Comparison of ENCODE assay signal across 21 mouse cellular contexts in the genomic region with DNA sequence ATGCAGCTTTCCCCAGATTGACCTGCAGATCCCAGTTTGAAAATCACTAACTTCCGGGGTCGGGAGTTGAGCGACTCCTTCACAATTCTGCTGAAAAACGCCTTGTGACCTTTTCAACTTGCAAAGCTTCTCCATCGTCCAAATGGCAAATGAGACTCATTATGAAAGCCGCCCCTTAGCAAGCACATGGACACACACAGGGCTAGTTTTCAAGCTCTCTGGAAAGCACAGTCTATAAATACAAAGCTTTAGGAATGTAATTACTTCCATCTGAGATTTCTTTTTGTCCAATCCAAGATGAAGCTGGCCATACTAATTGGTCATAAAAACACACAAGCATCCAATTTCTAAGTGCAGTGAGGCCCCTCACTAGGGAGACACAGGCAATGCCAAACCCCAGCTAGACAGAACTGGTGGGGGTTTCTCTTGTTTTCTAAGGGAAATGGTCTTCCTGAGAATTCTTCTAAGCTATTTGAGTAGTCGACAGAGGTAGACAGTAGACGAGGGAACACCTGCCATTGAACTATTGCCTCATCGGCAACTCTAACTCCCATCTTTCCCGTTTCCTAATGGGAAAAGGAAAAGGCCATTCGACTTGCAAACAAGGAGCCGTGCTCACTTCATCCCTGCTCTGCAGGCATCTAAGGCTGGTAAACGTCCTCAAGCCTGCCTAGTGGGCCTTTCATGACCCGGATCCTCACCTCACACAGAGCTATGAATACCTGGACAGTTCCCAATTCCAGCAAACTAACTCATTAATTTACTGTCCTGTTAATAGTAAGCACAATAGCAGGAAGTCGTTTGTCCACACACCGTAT. TPM values are rescaled to one million over a fixed set of nuclear protein-coding genes. Genes with fewer than 3 reads are reported as not detected.
A peak's percentile ranks its signal among the peaks of the same experiment; 100 is the strongest.
DNase-seq lines count a peak whose midpoint lies in the region; ATAC-seq and TF ChIP-seq lines count a peak whose summit lies in the region.
"Had no signal": no experiment of that assay in that cellular context is flagged by ENCODE, and none has a peak within 500 bp of the region (broad histone marks: within the 10 kb centered on the region; RNA-seq: fewer than 3 reads in every experiment).

No protein-coding gene starts in this region.

- no peak for TF ChIP-seq POLR2A in brain, embryonic 14.5 days (IDR thresholded peaks at IDR 0.05; ENCODE audit: borderline replicate concordance, extremely low read depth, insufficient read depth, insufficient read length, poor library complexity, severe bottlenecking)

- H3K9me3 ChIP-seq in heart, embryonic 11.5 days (replicated peaks; ENCODE audit: control insufficient read depth, low read length) = no peaks in the 10 kb centered on the region
- H3K9me3 ChIP-seq in limb, embryonic 12.5 days = no peaks in the 10 kb centered on the region
- H3K9me3 ChIP-seq: forebrain, embryonic 12.5 days; hindbrain, embryonic 15.5 days; lung, embryonic 15.5 days had no signal

- H3K4me2 ChIP-seq in heart, embryonic 11.5 days = no peak overlapping the region
- H3K4me2 ChIP-seq in limb, embryonic 12.5 days = peak overlapping the region; percentile 22; the same call in 1 of the 2 replicates
- H3K4me2 ChIP-seq: forebrain, embryonic 12.5 days; hindbrain, embryonic 15.5 days; lung, embryonic 15.5 days had no signal

- 79% methylated on average over 16 of the region's 16 CpGs for WGBS in heart, embryonic 11.5 days (ENCODE audit: insufficient replicate concordance)
- 22% methylated on average over 16 of the region's 16 CpGs for WGBS in limb, embryonic 12.5 days

- intact Hi-C loops in left cerebral cortex, adult 2 months (cut with DNase I) = no loop called here

- H3K4me1 ChIP-seq in heart, embryonic 11.5 days (ENCODE audit: control insufficient read depth, insufficient read depth, low read length) = no peaks in the 10 kb centered on the region
- peaks cover 21% of the 10 kb centered on the region for H3K4me1 ChIP-seq in limb, embryonic 12.5 days (replicated peaks)
- H3K4me1 ChIP-seq: hindbrain, embryonic 15.5 days; lung, embryonic 15.5 days had no signal

- H3K27me3 ChIP-seq in heart, embryonic 11.5 days (ENCODE audit: control insufficient read depth, insufficient read depth, low read length) = no peaks in the 10 kb centered on the region; the same call in 1 of the 2 replicates
- H3K27me3 ChIP-seq in limb, embryonic 12.5 days = no peaks in the 10 kb centered on the region
- H3K27me3 ChIP-seq: forebrain, embryonic 12.5 days; hindbrain, embryonic 15.5 days; lung, embryonic 15.5 days had no signal

- ATAC-seq in heart, embryonic 11.5 days (replicated peaks; ENCODE audit: insufficient number of reproducible peaks, low FRiP score, low TSS enrichment) = no peak
- ATAC-seq in erythroid progenitor cell, adult 5-6 weeks (replicated peaks; ENCODE audit: low FRiP score, poor library complexity, severe bottlenecking) = 0 out of 2 replicates have a peak, but pooled peaks have one; percentile 42
- peak; percentile 95 for ATAC-seq in limb, embryonic 12.5 days (ENCODE audit: insufficient number of reproducible peaks, insufficient read depth, low FRiP score, low TSS enrichment, low read depth)

- H3K9ac ChIP-seq in heart, embryonic 11.5 days (ENCODE audit: low read depth, low read length) = no peak overlapping the region
- no peak overlapping the region for H3K9ac ChIP-seq in limb, embryonic 12.5 days (replicated peaks)
- H3K9ac ChIP-seq: forebrain, embryonic 12.5 days; hindbrain, embryonic 15.5 days; lung, embryonic 15.5 days had no signal

- H3K27ac ChIP-seq in heart, embryonic 11.5 days (ENCODE audit: low read depth, low read length) = no peak overlapping the region
- peak overlapping the region; percentile 84 for H3K27ac ChIP-seq in limb, embryonic 12.5 days
- H3K27ac ChIP-seq in left cerebral cortex, adult 2 months = no peak overlapping the region
- H3K27ac ChIP-seq: forebrain, embryonic 12.5 days; hindbrain, embryonic 15.5 days; lung, embryonic 15.5 days had no signal

- no peak overlapping the region for H3K4me3 ChIP-seq in heart, embryonic 11.5 days (ENCODE audit: low read depth, low read length)
- H3K4me3 ChIP-seq in limb, embryonic 12.5 days (replicated peaks) = no peak overlapping the region
- no peak overlapping the region for H3K4me3 ChIP-seq in left cerebral cortex, adult 2 months
- H3K4me3 ChIP-seq: forebrain, embryonic 12.5 days; hindbrain, embryonic 15.5 days; lung, embryonic 15.5 days had no signal

- H3K36me3 ChIP-seq in heart, embryonic 11.5 days (ENCODE audit: control insufficient read depth, insufficient read depth, low read length) = no peaks in the 10 kb centered on the region
- H3K36me3 ChIP-seq in limb, embryonic 12.5 days = no peaks in the 10 kb centered on the region
- H3K36me3 ChIP-seq: forebrain, embryonic 12.5 days; hindbrain, embryonic 15.5 days; lung, embryonic 15.5 days had no signal

- TF ChIP-seq CTCF in brain, embryonic 14.5 days (IDR thresholded peaks at IDR 0.05; ENCODE audit: borderline replicate concordance, extremely low read depth, insufficient read depth, insufficient read length) = no peak
- no peak for TF ChIP-seq CTCF in left cerebral cortex, adult 2 months (IDR thresholded peaks at IDR 0.05)

- peak; percentile 52 for DNase-seq in heart, adult 11 months
- DNase-seq in brain, embryonic 14.5 days (ENCODE audit: low read depth) = peak; percentile 26
- no peak for DNase-seq in left cerebral cortex, adult 2 months (ENCODE audit: extremely low spot score in 1 of 2, low spot score in 2 of 2)
- DNase-seq in spleen, postnatal 10 days (ENCODE audit: low spot score in 2 of 2) = no peak
- DNase-seq: adrenal gland, adult 2 months; B cell, adult 2 months; cerebellum, adult 18-20 months; gastrocnemius, postnatal 14 days; heart, postnatal 14 days; midbrain, embryonic 14.5 days; right cerebral cortex, postnatal 14 days; thymus, postnatal 4 days had no signal

RNA-seq across cellular contexts. Expression of gene Ttc23l, which starts 18.0 kb away (rescaled TPM):
- not detected in 2 replicates for polyA plus RNA-seq in heart, embryonic 11.5 days (2014; fragmentation: Nextera tagmentation; extraction: Ambion mirVana)
- not detected in 2 replicates for polyA plus RNA-seq in brain, embryonic 14.5 days (2012; rRNA removed)
- not detected in 2 replicates for total RNA-seq in erythroid progenitor cell, adult 5-6 weeks (2015; ENCODE audit: low replicate concordance)
- not detected in 2 replicates for total RNA-seq in erythroid progenitor cell, adult 5-6 weeks (2017; ENCODE audit: low replicate concordance)
- not detected in 2 replicates for polyA plus RNA-seq in limb, embryonic 12.5 days (2016; fragmentation: Nextera tagmentation; extraction: Ambion mirVana)
- total RNA-seq in left cerebral cortex, adult 2 months (2021) = not detected
- total RNA-seq: adrenal gland, adult 2 months; common myeloid progenitor, adult 5-6 weeks; gastrocnemius, postnatal 14 days; heart, postnatal 14 days; liver, adult 2 months; megakaryocyte progenitor cell, adult 5-6 weeks had no signal
- polyA plus RNA-seq: adrenal gland, adult 2 months; forebrain, embryonic 12.5 days; hindbrain, embryonic 15.5 days; liver, adult 2 months; lung, embryonic 15.5 days; midbrain, embryonic 14.5 days had no signal

RNA-seq across cellular contexts. Expression of gene Rad1, which starts 54.7 kb away (rescaled TPM):
- polyA plus RNA-seq in heart, embryonic 11.5 days (2014; fragmentation: Nextera tagmentation; extraction: Ambion mirVana) = 19.6 and 20.1 TPM in 2 replicates
- 22.0 and 29.5 TPM in 2 replicates for polyA plus RNA-seq in brain, embryonic 14.5 days (2012; rRNA removed)
- 12.6 and 15.9 TPM in 2 replicates for total RNA-seq in erythroid progenitor cell, adult 5-6 weeks (2015; ENCODE audit: low replicate concordance)
- total RNA-seq in erythroid progenitor cell, adult 5-6 weeks (2017; ENCODE audit: low replicate concordance) = 5.4 and 11.6 TPM in 2 replicates
- polyA plus RNA-seq in limb, embryonic 12.5 days (2016; fragmentation: Nextera tagmentation; extraction: Ambion mirVana) = 43.1 and 45.5 TPM in 2 replicates
- 10 to 100 TPM; 14.4 to 15.6 TPM for total RNA-seq in left cerebral cortex, adult 2 months (2021)

RNA-seq across cellular contexts. Expression of gene Brix1, which starts 54.7 kb away (rescaled TPM):
- 86.9 and 92.6 TPM in 2 replicates for polyA plus RNA-seq in heart, embryonic 11.5 days (2014; fragmentation: Nextera tagmentation; extraction: Ambion mirVana)
- 20.3 and 21.5 TPM in 2 replicates for polyA plus RNA-seq in brain, embryonic 14.5 days (2012; rRNA removed)
- 12.6 and 20.1 TPM in 2 replicates for total RNA-seq in erythroid progenitor cell, adult 5-6 weeks (2015; ENCODE audit: low replicate concordance)
- 10.0 and 11.1 TPM in 2 replicates for total RNA-seq in erythroid progenitor cell, adult 5-6 weeks (2017; ENCODE audit: low replicate concordance)
- 125 and 136 TPM in 2 replicates for polyA plus RNA-seq in limb, embryonic 12.5 days (2016; fragmentation: Nextera tagmentation; extraction: Ambion mirVana)
- 10 to 100 TPM; 18.2 to 22.3 TPM for total RNA-seq in left cerebral cortex, adult 2 months (2021)

Comparison
In these comparisons a context has a peak if more than half of its experiments do, and no peak if none do; other contexts are left out.
1. DNase-seq: peak in heart, adult 11 months (single experiment) and brain, embryonic 14.5 days (single experiment); none in left cerebral cortex, adult 2 months (0 of 2) and spleen, postnatal 10 days (0 of 2).